Mouse (Mus musculus) retina, adult 2 months (tissue): ENCODE data around the gene Mrpl35.

ENCODE experiments used
- DNase-seq: peaks from one replicate; pipeline ENCODE4 v3.0.0-alpha.2; 2012; ENCODE audit warnings: low read depth, low spot score

Gene Mrpl35

GRCm38 (mm10) chr6:71801011-71801713 lies 25.6 kb downstream of the Mrpl35 start:
- no peak for DNase-seq

- no peak for DNase-seq
Measured at GRCm38 (mm10) chr6:71799391-71799790, 27.4 kb downstream of the Mrpl35 start.

- DNase-seq: no peak
Measured at GRCm38 (mm10) chr6:71791771-71792170, 35.0 kb downstream of the Mrpl35 start.

- DNase-seq: no peak
Measured at GRCm38 (mm10) chr6:71788348-71788747, 38.4 kb downstream of the Mrpl35 start.

GRCm38 (mm10) chr6:71783165-71783564 lies 43.6 kb downstream of the Mrpl35 start:
- no peak for DNase-seq

- no peak for DNase-seq
Measured at GRCm38 (mm10) chr6:71780431-71780830, 46.3 kb downstream of the Mrpl35 start.

- DNase-seq: no peak
Measured at GRCm38 (mm10) chr6:71779831-71780230, 46.9 kb downstream of the Mrpl35 start.

GRCm38 (mm10) chr6:71778016-71778415 lies 48.8 kb downstream of the Mrpl35 start:
- DNase-seq: no peak

GRCm38 (mm10) chr6:71772636-71773208 lies 54.0 kb downstream of the Mrpl35 start:
- DNase-seq: no peak

GRCm38 (mm10) chr6:71772156-71772555 lies 54.6 kb downstream of the Mrpl35 start:
- DNase-seq: no peak

- no peak for DNase-seq
Measured at GRCm38 (mm10) chr6:71771282-71771681, 55.5 kb downstream of the Mrpl35 start.

- DNase-seq: no peak
Measured at GRCm38 (mm10) chr6:71770856-71771255, 55.9 kb downstream of the Mrpl35 start.

- no peak for DNase-seq
Measured at GRCm38 (mm10) chr6:71769901-71770690, 56.7 kb downstream of the Mrpl35 start.

GRCm38 (mm10) chr6:71767761-71768160 lies 59.0 kb downstream of the Mrpl35 start:
- DNase-seq: no peak
